Mouse (Mus musculus) forebrain, embryonic 11.5 days (tissue): ENCODE data around the gene Gm10491. TPM values are rescaled to one million over a fixed set of nuclear protein-coding genes. Genes with fewer than 3 reads are reported as not detected.
"Not testable (repeated sequence)": the region's sequence is repeated elsewhere in the genome, so short reads cannot be mapped to it uniquely, and the experiment has no call there.

Experiments used
- ATAC-seq: fragments of 200-750 bp; cut with Nextera tagmentation; replicated peaks from 2 replicates; pipeline ENCODE4 v1.8.0; 2017; ENCODE audit warnings: moderate TSS enrichment; ENCODE audit not compliant: low FRiP score
- DNase-seq: peaks from one replicate; pipeline ENCODE4 v3.0.0-alpha.2; 2017; ENCODE audit warnings: low spot score
- H3K27ac ChIP-seq: fragments of 300-500 bp; sonication (generic); 2 replicates; pipeline ENCODE4 v1.5.1; 2014; ENCODE audit warnings: low read depth, low read length
- H3K27me3 ChIP-seq: fragments of 300-500 bp; sonication (generic); 2 replicates; pipeline ENCODE4 v1.6.1; 2014; ENCODE audit warnings: mild to moderate bottlenecking, low read length, mixed read lengths; ENCODE audit not compliant: control insufficient read depth, insufficient read depth
- H3K36me3 ChIP-seq: fragments of 300-500 bp; sonication (generic); 2 replicates; pipeline ENCODE4 v1.6.1; 2014; ENCODE audit warnings: mild to moderate bottlenecking, low read length, moderate library complexity, mixed read lengths; ENCODE audit not compliant: control insufficient read depth, insufficient read depth
- H3K4me1 ChIP-seq: fragments of 300-500 bp; sonication (generic); replicated peaks from 2 replicates; pipeline ENCODE4 v1.6.1; 2014; ENCODE audit warnings: low read length, mixed read lengths; ENCODE audit not compliant: control insufficient read depth, insufficient read depth
- H3K4me2 ChIP-seq: fragments of 300-500 bp; sonication (generic); 2 replicates; pipeline ENCODE4 v1.6.1; 2014; ENCODE audit warnings: low read depth, mild to moderate bottlenecking, low read length, moderate library complexity, mixed read lengths; ENCODE audit not compliant: severe bottlenecking
- H3K4me3 ChIP-seq: fragments of 300-500 bp; sonication (generic); 2 replicates; pipeline ENCODE4 v1.5.1; 2014; ENCODE audit warnings: low read depth, low read length
- H3K9ac ChIP-seq: fragments of 300-500 bp; sonication (generic); 2 replicates; pipeline ENCODE4 v1.6.1; 2014; ENCODE audit warnings: low read length
- H3K9me3 ChIP-seq: fragments of 300-500 bp; sonication (generic); 2 replicates; pipeline ENCODE4 v1.6.1; 2016; ENCODE audit warnings: low read length, mixed read lengths; ENCODE audit not compliant: control insufficient read depth
- WGBS: fragments of 180-500 bp; shearing (Covaris S2); extraction: QIAGEN DNeasy Blood & Tissue Kit; methylation state at CpG from one replicate; pipeline ENCODE4 v1.1.7; 2014; 5-methylcytosine and 5-hydroxymethylcytosine counted together
- polyA plus RNA-seq: library from polyadenylated mRNA; unstranded; fragments of >200 nt; fragmentation: Nextera tagmentation; extraction: Ambion mirVana; gene quantifications from 2 replicates; pipeline ENCODE4 v1.2.1, GENCODE M21; 2014

The Gm10491 gene
- polyA plus RNA-seq, 1 experiment from 2014 or later = not detected

- H3K36me3 ChIP-seq = no peaks in the 10 kb centered on the region
- H3K27ac ChIP-seq = no peak overlapping the region
- H3K4me1 ChIP-seq = no peaks in the 10 kb centered on the region
- WGBS = 18% methylated on average over 10 of the region's 10 CpGs
- ATAC-seq (no peak), DNase-seq (no peak)
- H3K4me2 ChIP-seq = no peak overlapping the region
- H3K9ac ChIP-seq = no peak overlapping the region
- no peaks in the 10 kb centered on the region for H3K9me3 ChIP-seq
- no peak overlapping the region for H3K4me3 ChIP-seq
- peaks cover 9% of the 10 kb centered on the region for H3K27me3 ChIP-seq
These were observed 19.5 kb upstream of the Gm10491 start for GRCm38 (mm10) chrX:7927116-7927515.

- no peak for DNase-seq
- Histone ChIP-seq H3K27ac (no peak overlapping the region), H3K4me2 (no peak overlapping the region), H3K4me3 (no peak overlapping the region), H3K36me3 (no peaks in the 10 kb centered on the region), H3K4me1 (no peaks in the 10 kb centered on the region), H3K9ac (no peak overlapping the region), H3K27me3 (peaks cover 9% of the 10 kb centered on the region), H3K9me3 (no peaks in the 10 kb centered on the region)
- WGBS = 82% methylated on average over 6 of the region's 6 CpGs
- ATAC-seq = no peak
These were observed 18.6 kb upstream of the Gm10491 start for GRCm38 (mm10) chrX:7926266-7926665.

DNA sequence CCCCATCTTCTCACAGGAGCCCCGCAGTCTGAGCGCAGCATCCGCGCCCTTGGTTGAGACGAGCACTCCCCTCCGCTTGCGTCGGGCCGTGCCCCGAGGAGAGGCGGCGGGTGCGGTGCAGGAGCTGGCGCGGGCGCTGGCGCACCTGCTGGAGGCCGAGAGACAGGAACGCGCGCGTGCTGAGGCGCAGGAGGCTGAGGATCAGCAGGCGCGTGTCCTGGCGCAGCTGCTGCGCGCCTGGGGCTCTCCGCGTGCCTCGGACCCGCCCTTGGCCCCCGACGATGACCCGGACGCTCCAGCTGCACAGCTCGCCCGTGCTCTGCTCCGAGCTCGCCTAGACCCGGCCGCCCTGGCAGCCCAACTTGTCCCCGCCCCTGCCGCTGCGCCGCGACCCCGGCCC is 14.4 kb upstream of the Gm10491 start:
- H3K9me3 ChIP-seq = no peaks in the 10 kb centered on the region
- peak overlapping the region; percentile 32; the same call in 1 of the 2 replicates for H3K9ac ChIP-seq
- 18% methylated on average over 47 of the region's 48 CpGs for WGBS
- peak overlapping the region; percentile 26 for H3K4me3 ChIP-seq
- peaks cover 9% of the 10 kb centered on the region for H3K27me3 ChIP-seq
- no peak overlapping the region for H3K27ac ChIP-seq
- DNase-seq (peak; percentile 58), ATAC-seq (peak; percentile 25)
- no peaks in the 10 kb centered on the region for H3K4me1 ChIP-seq
- H3K36me3 ChIP-seq = no peaks in the 10 kb centered on the region
- peak overlapping the region; percentile 48 for H3K4me2 ChIP-seq

DNA sequence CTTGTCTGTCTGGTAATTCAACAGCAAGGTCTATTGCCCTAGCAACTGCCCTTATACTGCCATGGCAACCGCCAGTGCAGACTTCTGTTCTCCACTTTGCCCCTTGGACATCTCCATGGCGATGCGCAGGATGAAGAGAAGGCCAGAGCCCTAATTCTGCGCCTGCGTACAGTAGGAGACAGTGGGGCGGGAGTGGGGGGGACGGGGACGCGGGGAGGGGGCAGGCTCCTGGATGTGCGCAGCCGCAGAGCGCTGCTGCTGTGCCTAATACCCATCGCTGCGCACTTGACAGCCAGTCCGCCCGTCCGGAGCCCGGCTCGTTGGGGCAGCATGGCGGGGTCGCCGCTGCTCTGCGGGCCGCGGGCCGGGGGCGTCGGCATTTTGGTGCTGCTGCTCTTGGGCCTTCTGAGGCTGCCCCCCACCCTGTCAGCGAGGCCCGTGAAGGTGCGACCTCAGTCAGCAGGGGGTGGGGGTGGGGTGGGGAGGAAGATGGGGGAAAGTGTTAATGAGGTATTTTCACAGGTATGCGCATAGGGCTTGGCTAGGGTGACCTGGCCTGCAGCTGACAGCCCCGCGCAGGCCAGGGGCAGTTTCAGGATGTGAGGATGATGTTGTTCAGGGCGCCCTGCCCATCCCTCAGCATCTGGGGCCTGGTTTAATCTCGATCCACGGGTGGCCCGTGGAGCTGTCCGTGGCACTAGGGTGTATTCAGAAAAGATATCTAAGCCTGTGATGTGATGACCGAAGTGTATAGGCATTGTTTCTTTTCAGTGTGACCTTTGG is 12.2 kb upstream of the Gm10491 start, which contains the start of gene Pcsk1n:
Gene Pcsk1n (plus strand): TSS at position 222 of the 783 bp plus-strand sequence.
- H3K4me3 ChIP-seq = peak within 1 kb of the TSS; percentile 31
- H3K9me3 ChIP-seq = no peaks in the 10 kb centered on the region
- peak within 1 kb of the TSS; percentile 48 for H3K4me2 ChIP-seq
- WGBS = 16% methylated on average over 35 of the region's 40 CpGs
- peak within 1 kb of the TSS; percentile 46 for H3K27ac ChIP-seq
- no peaks in the 10 kb centered on the region for H3K36me3 ChIP-seq
- H3K4me1 ChIP-seq = no peaks in the 10 kb centered on the region
- H3K9ac ChIP-seq = peak within 1 kb of the TSS; percentile 20; the same call in 1 of the 2 replicates
- H3K27me3 ChIP-seq = peaks cover 9% of the 10 kb centered on the region
- DNase-seq = peak; percentile 83
- ATAC-seq = peak; percentile 89

- not testable (repeated sequence) for H3K27me3 ChIP-seq, H3K36me3 ChIP-seq, H3K4me2 ChIP-seq, H3K9ac ChIP-seq, H3K9me3 ChIP-seq, H3K4me1 ChIP-seq, H3K27ac ChIP-seq, ATAC-seq, H3K4me3 ChIP-seq, DNase-seq
- WGBS = 78% methylated on average over 6 of the region's 6 CpGs
These were observed 10.3 kb upstream of the Gm10491 start for GRCm38 (mm10) chrX:7917960-7918359.

DNA sequence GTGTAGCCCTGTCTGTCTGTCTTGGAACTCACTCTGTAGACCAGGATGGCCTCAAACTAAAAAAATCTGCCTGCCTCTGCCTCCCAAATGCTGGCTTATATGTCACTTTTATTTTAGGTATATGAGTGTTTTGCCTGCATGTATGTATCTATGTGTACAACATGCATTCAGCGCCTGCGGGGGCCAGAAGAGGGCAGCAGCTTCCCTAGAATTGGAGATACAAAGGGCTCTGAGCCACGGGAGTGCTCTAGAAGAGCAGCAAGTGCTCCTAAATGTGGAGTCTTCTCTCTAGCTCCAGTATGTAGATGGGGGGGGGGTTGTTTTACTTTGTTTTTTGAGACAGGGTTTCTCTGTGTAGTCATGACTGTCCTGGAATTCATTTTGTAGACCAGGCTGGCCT is 8.0 kb upstream of the Gm10491 start:
- H3K27me3 ChIP-seq, H3K4me1 ChIP-seq, DNase-seq, H3K27ac ChIP-seq, H3K4me3 ChIP-seq, H3K36me3 ChIP-seq, H3K4me2 ChIP-seq, H3K9ac ChIP-seq, ATAC-seq, H3K9me3 ChIP-seq: not testable (repeated sequence)
- 33% methylated on average over 3 of the region's 3 CpGs for WGBS

DNA sequence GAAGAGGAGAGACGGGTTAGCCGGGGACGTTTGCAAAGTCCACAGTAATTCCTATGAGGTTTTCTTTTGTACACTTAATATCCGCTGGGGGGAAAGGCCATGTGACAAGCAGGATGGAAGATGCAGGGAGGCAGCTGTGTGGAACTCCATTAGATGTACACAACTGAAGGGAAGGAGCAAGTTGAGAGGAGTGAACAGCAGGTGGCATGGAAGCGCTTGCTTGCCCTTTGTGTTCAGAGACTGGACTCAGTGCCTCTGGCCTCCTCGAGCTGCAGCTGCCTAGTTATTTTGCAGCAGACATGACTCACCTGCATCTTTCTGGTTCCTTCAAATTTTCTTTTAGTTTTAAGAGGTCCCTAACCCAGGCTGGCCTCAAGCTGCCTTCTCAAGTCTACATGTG is 2.8 kb upstream of the Gm10491 start:
- no peak overlapping the region for H3K9ac ChIP-seq
- H3K4me1 ChIP-seq = no peaks in the 10 kb centered on the region
- H3K4me3 ChIP-seq = no peak overlapping the region
- no peaks in the 10 kb centered on the region for H3K9me3 ChIP-seq
- H3K27me3 ChIP-seq = no peaks in the 10 kb centered on the region
- no peak overlapping the region for H3K4me2 ChIP-seq
- no peak overlapping the region for H3K27ac ChIP-seq
- H3K36me3 ChIP-seq = no peaks in the 10 kb centered on the region
- WGBS = 36% methylated on average over 6 of the region's 6 CpGs
- ATAC-seq (no peak), DNase-seq (no peak)

DNA sequence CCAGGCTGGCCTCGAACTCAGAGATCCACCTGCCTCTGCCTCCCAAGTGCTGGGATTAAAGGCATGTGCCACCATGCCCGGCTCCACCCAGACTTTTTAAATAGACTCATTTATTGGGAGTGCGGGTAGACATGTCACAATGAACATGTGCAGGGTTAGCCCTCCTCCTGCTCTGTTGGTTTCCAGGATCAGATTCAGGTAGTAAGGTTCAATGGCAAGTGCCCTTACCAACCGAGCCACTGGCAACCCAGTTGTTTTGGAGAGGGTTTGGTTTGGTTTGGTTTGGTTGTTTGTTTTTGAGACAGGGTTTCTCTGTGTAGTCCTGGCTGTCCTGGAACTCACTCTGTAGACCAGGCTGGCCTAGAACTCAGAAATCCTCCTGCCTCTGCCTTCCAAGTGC is 1.6 kb upstream of the Gm10491 start, which contains the start of gene Gm10490:
Gene Gm10490 (plus strand): TSS at position 301 of the 400 bp plus-strand sequence.
- H3K4me1 ChIP-seq, H3K9me3 ChIP-seq, H3K4me3 ChIP-seq, DNase-seq, H3K27ac ChIP-seq, H3K4me2 ChIP-seq, H3K36me3 ChIP-seq, H3K9ac ChIP-seq, ATAC-seq, H3K27me3 ChIP-seq: not testable (repeated sequence)
- 90% methylated on average over 4 of the region's 4 CpGs for WGBS

- no peaks in the 10 kb centered on the region for H3K27me3 ChIP-seq
- no peaks in the 10 kb centered on the region for H3K36me3 ChIP-seq
- no peak overlapping the region for H3K4me2 ChIP-seq
- H3K9me3 ChIP-seq = no peaks in the 10 kb centered on the region
- no peak overlapping the region for H3K9ac ChIP-seq
- 95% methylated on average over 5 of the region's 5 CpGs for WGBS
- ATAC-seq = no peak
- no peak overlapping the region for H3K27ac ChIP-seq
- H3K4me3 ChIP-seq = no peak overlapping the region
- no peaks in the 10 kb centered on the region for H3K4me1 ChIP-seq
- no peak for DNase-seq
These were observed 3.2 kb downstream of the Gm10491 start for GRCm38 (mm10) chrX:7904441-7904840.
